Mouse (Mus musculus) forebrain, embryonic 16.5 days (tissue): ENCODE results near the gene Cysrt1. TPM values are rescaled to one million over a fixed set of nuclear protein-coding genes. Genes with fewer than 3 reads are reported as not detected.

Experiments used
- ATAC-seq: fragments of 200-750 bp; cut with Nextera tagmentation; 2 replicates; pipeline ENCODE4 v1.8.0; 2017; ENCODE audit warnings: mild to moderate bottlenecking, moderate library complexity
- H3K27ac ChIP-seq: fragments of 300-500 bp; sonication (generic); 2 replicates; pipeline ENCODE4 v1.5.1; 2014; ENCODE audit warnings: low read length, control low read depth
- H3K27me3 ChIP-seq: fragments of 300-500 bp; sonication (generic); replicated peaks from 2 replicates; pipeline ENCODE4 v1.6.1; 2014; ENCODE audit warnings: low read length; ENCODE audit not compliant: control insufficient read depth, insufficient read depth
- H3K36me3 ChIP-seq: fragments of 300-500 bp; sonication (generic); 2 replicates; pipeline ENCODE4 v1.6.1; 2014; ENCODE audit not compliant: control insufficient read depth, insufficient read depth
- H3K4me1 ChIP-seq: fragments of 300-500 bp; sonication (generic); replicated peaks from 2 replicates; pipeline ENCODE4 v1.6.1; 2014; ENCODE audit warnings: low read length; ENCODE audit not compliant: control insufficient read depth, insufficient read depth
- H3K4me2 ChIP-seq: fragments of 300-500 bp; sonication (generic); 2 replicates; pipeline ENCODE4 v1.6.1; 2014; ENCODE audit warnings: mild to moderate bottlenecking, low read length, control low read depth
- H3K4me3 ChIP-seq: fragments of 300-500 bp; sonication (generic); replicated peaks from 2 replicates; pipeline ENCODE4 v1.5.1; 2014; ENCODE audit warnings: mild to moderate bottlenecking, low read length, control low read depth
- H3K9ac ChIP-seq: fragments of 300-500 bp; sonication (generic); replicated peaks from 2 replicates; pipeline ENCODE4 v1.6.1; 2014; ENCODE audit warnings: low read depth, low read length, control low read depth
- H3K9me3 ChIP-seq: fragments of 300-500 bp; sonication (generic); 2 replicates; pipeline ENCODE4 v1.6.1; 2016; ENCODE audit warnings: low read length; ENCODE audit not compliant: control insufficient read depth
- WGBS: fragments of 180-500 bp; shearing (Covaris S2); extraction: QIAGEN DNeasy Blood & Tissue Kit; methylation state at CpG from one replicate; pipeline ENCODE4 v1.1.7; 2014; 5-methylcytosine and 5-hydroxymethylcytosine counted together
- polyA plus RNA-seq: library from polyadenylated mRNA; unstranded; fragments of >200 nt; fragmentation: Nextera tagmentation; extraction: Ambion mirVana; gene quantifications from 2 replicates; pipeline ENCODE4 v1.2.1, GENCODE M21; 2015

The Cysrt1 gene
- polyA plus RNA-seq, 1 experiment from 2014 or later, result 0.33 TPM

GRCm38 (mm10) chr2:25286314-25286713, 44.1 kb upstream of the Cysrt1 start:
- Histone ChIP-seq H3K4me1 (peaks cover 18% of the 10 kb centered on the region), H3K4me3 (no peak overlapping the region), H3K36me3 (peaks cover 18% of the 10 kb centered on the region), H3K9ac (no peak overlapping the region), H3K27ac (no peak overlapping the region), H3K9me3 (no peaks in the 10 kb centered on the region), H3K27me3 (peaks cover 30% of the 10 kb centered on the region), H3K4me2 (no peak overlapping the region)
- whole genome bisulfite sequencing, result 100% methylated on average over 1 of the region's 1 CpGs
- ATAC-seq, result no peak

GRCm38 (mm10) chr2:25285551-25285950, 43.3 kb upstream of the Cysrt1 start:
- WGBS, result 94% methylated on average over 2 of the region's 2 CpGs
- Histone ChIP-seq H3K36me3 (peaks cover 23% of the 10 kb centered on the region), H3K4me1 (peaks cover 10% of the 10 kb centered on the region), H3K4me2 (no peak overlapping the region), H3K4me3 (no peak overlapping the region), H3K27ac (no peak overlapping the region), H3K9me3 (no peaks in the 10 kb centered on the region), H3K27me3 (peaks cover 23% of the 10 kb centered on the region), H3K9ac (no peak overlapping the region)
- no peak for ATAC-seq

- no peaks in the 10 kb centered on the region for H3K9me3 ChIP-seq
- ATAC-seq, result 0 out of 2 replicates have a peak, but pooled peaks have one; percentile 26
- H3K27ac ChIP-seq, result no peak overlapping the region
- peaks cover 50% of the 10 kb centered on the region for H3K36me3 ChIP-seq
- H3K4me3 ChIP-seq, result no peak overlapping the region
- H3K4me1 ChIP-seq, result 0 out of 2 replicates have a peak, but pooled peaks cover 3% of the 10 kb centered on the region
- no peak overlapping the region for H3K9ac ChIP-seq
- H3K27me3 ChIP-seq, result no peaks in the 10 kb centered on the region
- H3K4me2 ChIP-seq, result no peak overlapping the region
- WGBS, result 59% methylated on average over 13 of the region's 13 CpGs
These were observed 37.0 kb upstream of the Cysrt1 start for GRCm38 (mm10) chr2:25278928-25279882.

- no peaks in the 10 kb centered on the region for H3K9me3 ChIP-seq
- no peak for ATAC-seq
These were observed 30.8 kb upstream of the Cysrt1 start for GRCm38 (mm10) chr2:25273010-25273409.

GRCm38 (mm10) chr2:25272515-25272914, 30.3 kb upstream of the Cysrt1 start:
- H3K27ac ChIP-seq, result peak overlapping the region; percentile 42
- H3K9ac ChIP-seq, result peak overlapping the region; percentile 83
- H3K36me3 ChIP-seq, result peaks cover 21% of the 10 kb centered on the region
- ATAC-seq, result peak; percentile 66
- no peaks in the 10 kb centered on the region for H3K9me3 ChIP-seq
- H3K4me1 ChIP-seq, result peaks cover 31% of the 10 kb centered on the region
- WGBS, result under 1% methylated on average over 27 of the region's 29 CpGs
- H3K4me3 ChIP-seq, result peak overlapping the region; percentile 90
- peak overlapping the region; percentile 94 for H3K4me2 ChIP-seq
- H3K27me3 ChIP-seq, result no peaks in the 10 kb centered on the region

More at GRCm38 (mm10) chr2:25273010-25273409, 30.8 kb upstream of the Cysrt1 start:
- H3K27me3 ChIP-seq, result no peaks in the 10 kb centered on the region
- peak overlapping the region; percentile 94 for H3K4me2 ChIP-seq
- peaks cover 26% of the 10 kb centered on the region for H3K36me3 ChIP-seq
- WGBS, result 37% methylated on average over 16 of the region's 16 CpGs
- H3K4me3 ChIP-seq, result peak overlapping the region; percentile 90
- H3K4me1 ChIP-seq, result peaks cover 30% of the 10 kb centered on the region
- H3K27ac ChIP-seq, result no peak overlapping the region
- H3K9ac ChIP-seq, result peak overlapping the region; percentile 83

- no peaks in the 10 kb centered on the region for H3K9me3 ChIP-seq
- peak within 1 kb of the TSS; percentile 90 for H3K4me3 ChIP-seq
- H3K36me3 ChIP-seq, result peaks cover 17% of the 10 kb centered on the region
- no peaks in the 10 kb centered on the region for H3K27me3 ChIP-seq
- H3K9ac ChIP-seq, result peak within 1 kb of the TSS; percentile 83
- H3K4me2 ChIP-seq, result peak within 1 kb of the TSS; percentile 97
- WGBS, result 3% methylated on average over 54 of the region's 55 CpGs
- ATAC-seq, result peak; percentile 95
- H3K27ac ChIP-seq, result peak within 1 kb of the TSS; percentile 43
- H3K4me1 ChIP-seq, result peaks cover 36% of the 10 kb centered on the region
These were observed 29.7 kb upstream of the Cysrt1 start, which contains the start of the genes Ssna1 and Anapc2 for GRCm38 (mm10) chr2:25271827-25272511. Gene Ssna1 (minus strand): TSS chr2:25272438. Gene Anapc2 (plus strand): TSS chr2:25272478.

GRCm38 (mm10) chr2:25267746-25268309, 25.6 kb upstream of the Cysrt1 start:
- peaks cover 60% of the 10 kb centered on the region for H3K4me1 ChIP-seq
- no peak overlapping the region for H3K9ac ChIP-seq
- no peak overlapping the region for H3K4me3 ChIP-seq
- ATAC-seq, result no peak
- H3K27me3 ChIP-seq, result no peaks in the 10 kb centered on the region; the same call in 1 of the 2 replicates
- H3K4me2 ChIP-seq, result no peak overlapping the region
- no peaks in the 10 kb centered on the region for H3K9me3 ChIP-seq
- WGBS, result 73% methylated on average over 4 of the region's 4 CpGs
- no peak overlapping the region for H3K27ac ChIP-seq
- H3K36me3 ChIP-seq, result no peaks in the 10 kb centered on the region

GRCm38 (mm10) chr2:25267241-25267640, 25.0 kb upstream of the Cysrt1 start:
- Histone ChIP-seq H3K27me3 (no peaks in the 10 kb centered on the region; the same call in 1 of the 2 replicates), H3K36me3 (no peaks in the 10 kb centered on the region), H3K9ac (no peak overlapping the region), H3K4me3 (no peak overlapping the region), H3K9me3 (no peaks in the 10 kb centered on the region), H3K4me1 (peaks cover 59% of the 10 kb centered on the region), H3K4me2 (no peak overlapping the region), H3K27ac (no peak overlapping the region; the same call in 1 of the 2 replicates)
- no peak for ATAC-seq

- 30% methylated on average over 2 of the region's 2 CpGs for WGBS
These were observed 24.5 kb upstream of the Cysrt1 start for GRCm38 (mm10) chr2:25266720-25267119.

More at GRCm38 (mm10) chr2:25266720-25267119, 24.5 kb upstream of the Cysrt1 start:
- H3K4me2 ChIP-seq, result peak overlapping the region; percentile 24
- H3K4me3 ChIP-seq, result no peak overlapping the region
- no peak overlapping the region; the same call in 1 of the 2 replicates for H3K27ac ChIP-seq
- no peaks in the 10 kb centered on the region; the same call in 1 of the 2 replicates for H3K27me3 ChIP-seq
- H3K9ac ChIP-seq, result 0 out of 2 replicates have a peak overlapping the region, but pooled peaks have one; percentile 38
- ATAC-seq, result no peak
- peaks cover 63% of the 10 kb centered on the region for H3K4me1 ChIP-seq
- no peaks in the 10 kb centered on the region for H3K9me3 ChIP-seq
- no peaks in the 10 kb centered on the region for H3K36me3 ChIP-seq
